Mouse (Mus musculus): Measurements from ENCODE around the gene Alpk1. TPM values are rescaled to one million over a fixed set of nuclear protein-coding genes. Genes with fewer than 3 reads are reported as not detected.
"Not testable (repeated sequence)": the region's sequence is repeated elsewhere in the genome, so short reads cannot be mapped to it uniquely, and the experiment has no call there.

The Alpk1 gene
- total RNA-seq, 2 experiments from 2014 or later = 10.0 to 11.0 TPM

DNA sequence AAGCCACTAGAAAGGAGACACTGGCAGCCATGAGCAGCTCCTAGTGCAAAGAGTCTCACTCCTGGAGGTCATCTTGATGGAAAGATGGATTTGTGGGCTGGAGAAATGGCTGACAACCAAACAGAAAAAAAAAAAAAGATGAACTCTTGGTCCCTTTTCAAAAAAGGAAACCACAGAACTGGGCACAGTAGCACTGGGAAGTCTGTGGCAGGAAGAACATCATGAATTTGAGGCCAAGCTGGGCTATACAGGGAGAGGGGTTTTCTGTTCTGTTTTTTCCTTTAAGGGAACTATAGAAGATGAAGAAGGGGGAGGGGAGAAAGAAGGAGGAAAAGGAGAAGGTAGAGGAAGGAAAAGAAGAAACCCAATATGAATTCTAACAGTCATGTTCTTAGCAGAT, 6.7 kb upstream of the Alpk1 start:
- TF ChIP-seq CTCF (conservative IDR thresholded peaks at IDR 0.05) = no peak
- DNase-seq (ENCODE audit: low spot score in 2 of 2) = no peak
- no peak overlapping the region for H3K27ac ChIP-seq
- H3K4me3 ChIP-seq = no peak overlapping the region

- not testable (repeated sequence) for H3K27ac ChIP-seq; H3K4me3 ChIP-seq; DNase-seq (ENCODE audit: low spot score in 2 of 2)
These were observed 3.4 kb upstream of the Alpk1 start for GRCm38 (mm10) chr3:127783680-127784079.

DNA sequence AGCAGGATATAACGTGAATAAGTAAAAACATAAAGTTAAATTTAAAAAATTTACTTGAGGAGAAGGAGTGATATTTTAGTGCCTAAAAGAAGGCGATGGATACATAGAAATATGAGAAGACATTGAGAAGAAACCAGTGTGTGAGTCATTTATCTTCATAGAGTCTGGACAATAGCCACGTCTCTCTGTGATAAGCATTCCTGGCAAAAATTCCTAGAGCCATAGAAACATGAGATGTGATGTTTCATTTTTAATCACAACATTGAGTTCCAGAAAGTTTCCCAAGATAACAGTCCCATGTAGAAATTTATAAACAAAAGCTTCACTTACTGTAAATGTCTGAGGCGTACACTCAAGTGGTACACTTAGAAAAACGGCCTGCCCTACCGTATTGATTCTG, 2.6 kb upstream of the Alpk1 start:
- no peak for TF ChIP-seq CTCF (conservative IDR thresholded peaks at IDR 0.05)
- Histone ChIP-seq H3K27ac (no peak overlapping the region), H3K4me3 (no peak overlapping the region)
- DNase-seq (ENCODE audit: low spot score in 2 of 2) = no peak

DNA sequence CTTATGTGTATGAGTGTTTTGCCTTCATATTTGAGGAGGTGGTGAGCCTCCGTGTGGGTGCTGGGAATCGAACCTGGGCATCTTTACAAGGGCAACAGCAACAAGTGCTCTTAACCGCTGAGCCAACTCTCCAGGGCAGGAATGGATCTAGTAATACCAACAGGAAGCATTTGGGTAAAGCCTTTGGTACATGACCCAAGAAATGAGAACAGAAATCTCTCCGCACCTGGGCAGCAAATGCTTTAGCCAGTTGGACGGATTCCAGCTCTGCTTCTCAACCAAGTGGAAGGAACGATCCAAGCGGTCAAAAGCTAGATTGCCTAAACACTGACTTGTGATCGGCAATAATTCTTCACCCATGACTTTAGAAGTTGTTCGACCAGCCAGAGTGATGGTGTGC, 594 bp upstream of the Alpk1 start:
- no peak for TF ChIP-seq CTCF (conservative IDR thresholded peaks at IDR 0.05)
- DNase-seq (ENCODE audit: low spot score in 2 of 2) = no peak

DNA sequence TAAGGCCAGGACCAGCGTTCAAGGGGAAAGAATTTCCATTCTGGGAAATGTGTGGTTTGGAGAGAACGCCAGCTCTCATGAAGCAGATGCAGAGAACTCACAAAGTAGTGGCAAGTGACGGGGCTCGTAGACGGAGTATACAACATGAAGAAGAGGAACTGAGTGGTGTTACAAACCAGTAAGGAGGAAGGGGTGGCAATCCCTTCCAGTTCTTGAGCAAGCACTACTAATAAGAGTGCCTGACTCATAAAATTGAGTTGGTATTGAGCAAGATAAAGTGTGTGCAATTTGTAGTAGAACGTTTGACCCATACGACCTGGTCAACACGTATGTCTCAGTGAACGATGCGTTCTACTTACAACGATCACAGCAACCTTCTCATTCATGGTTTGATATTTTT, 11.2 kb downstream of the Alpk1 start:
- TF ChIP-seq CTCF (conservative IDR thresholded peaks at IDR 0.05) = no peak
- no peak overlapping the region for H3K4me3 ChIP-seq
- DNase-seq (ENCODE audit: low spot score in 2 of 2) = no peak
- H3K27ac ChIP-seq = no peak overlapping the region

More for the DNA sequence above, 594 bp upstream of the Alpk1 start:
- H3K4me3 ChIP-seq = no peak overlapping the region
- H3K27ac ChIP-seq = no peak overlapping the region

- TF ChIP-seq CTCF (conservative IDR thresholded peaks at IDR 0.05) = no peak
- Histone ChIP-seq H3K27ac (no peak overlapping the region), H3K4me3 (no peak overlapping the region)
- no peak for DNase-seq (ENCODE audit: low spot score in 2 of 2)
These were observed 14.4 kb downstream of the Alpk1 start for GRCm38 (mm10) chr3:127765971-127766370.

DNA sequence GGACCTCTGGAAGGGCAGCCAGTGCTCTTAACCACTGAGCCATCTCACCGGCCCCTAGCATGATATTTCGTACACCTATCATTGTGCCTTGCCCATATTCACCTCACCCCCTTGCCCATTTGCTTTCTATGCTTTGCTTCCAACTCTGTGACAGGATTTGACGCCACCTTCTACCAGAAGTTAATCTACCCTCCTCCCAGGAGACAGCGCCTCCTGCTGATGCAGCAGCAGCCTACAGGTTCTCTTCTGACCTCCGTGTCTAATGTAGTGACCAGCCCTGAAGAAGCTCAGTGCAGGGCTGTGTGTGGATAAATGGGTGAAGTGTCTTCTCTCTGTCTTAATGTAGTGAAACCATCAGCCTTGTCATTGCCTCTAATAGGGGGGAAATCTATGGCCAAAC, 15.8 kb downstream of the Alpk1 start:
- DNase-seq (ENCODE audit: low spot score in 2 of 2) = no peak
- TF ChIP-seq CTCF (conservative IDR thresholded peaks at IDR 0.05) = peak; percentile 34; the same call in 1 of the 2 replicates
- H3K4me3 ChIP-seq = no peak overlapping the region
- no peak overlapping the region for H3K27ac ChIP-seq

GRCm38 (mm10) chr3:127763076-127763612, 17.2 kb downstream of the Alpk1 start:
- Histone ChIP-seq H3K4me3 (no peak overlapping the region), H3K27ac (no peak overlapping the region)
- DNase-seq (ENCODE audit: low spot score in 2 of 2) = peak; percentile 62 to 84
- peak; percentile 85 for TF ChIP-seq CTCF (conservative IDR thresholded peaks at IDR 0.05)

DNA sequence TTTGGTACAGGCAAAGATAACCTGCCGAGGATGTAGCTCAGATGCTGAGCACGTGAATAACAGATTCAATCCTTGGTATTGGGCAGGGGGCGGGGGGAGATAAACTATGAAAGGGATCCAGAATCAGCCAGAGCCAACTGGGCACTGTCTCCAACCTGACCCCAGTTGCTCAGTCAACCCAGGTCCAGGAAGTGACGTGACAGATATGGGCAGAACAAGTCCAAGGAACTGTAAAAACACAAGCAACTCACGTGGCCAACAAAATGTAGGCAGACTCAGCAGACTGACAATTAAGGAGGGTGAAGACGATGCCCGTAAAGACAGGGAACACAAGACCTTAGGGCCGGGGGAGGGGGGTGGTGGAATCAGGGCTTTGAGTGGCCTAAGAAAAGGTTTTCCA, 17.9 kb downstream of the Alpk1 start:
- no peak for TF ChIP-seq CTCF (conservative IDR thresholded peaks at IDR 0.05)
- DNase-seq (ENCODE audit: low spot score in 2 of 2) = no peak
- Histone ChIP-seq H3K4me3 (no peak overlapping the region), H3K27ac (no peak overlapping the region)

GRCm38 (mm10) chr3:127759212-127759611, 21.1 kb downstream of the Alpk1 start:
- H3K27ac ChIP-seq = no peak overlapping the region
- peak; percentile 78 for TF ChIP-seq CTCF (conservative IDR thresholded peaks at IDR 0.05)
- DNase-seq (ENCODE audit: low spot score in 2 of 2) = peak; percentile 46 to 65
- H3K4me3 ChIP-seq = no peak overlapping the region

- Histone ChIP-seq H3K27ac (no peak overlapping the region), H3K4me3 (no peak overlapping the region)
- TF ChIP-seq CTCF (conservative IDR thresholded peaks at IDR 0.05) = no peak
- no peak for DNase-seq (ENCODE audit: low spot score in 2 of 2)
These were observed 21.5 kb downstream of the Alpk1 start for GRCm38 (mm10) chr3:127758806-127759205.

DNA sequence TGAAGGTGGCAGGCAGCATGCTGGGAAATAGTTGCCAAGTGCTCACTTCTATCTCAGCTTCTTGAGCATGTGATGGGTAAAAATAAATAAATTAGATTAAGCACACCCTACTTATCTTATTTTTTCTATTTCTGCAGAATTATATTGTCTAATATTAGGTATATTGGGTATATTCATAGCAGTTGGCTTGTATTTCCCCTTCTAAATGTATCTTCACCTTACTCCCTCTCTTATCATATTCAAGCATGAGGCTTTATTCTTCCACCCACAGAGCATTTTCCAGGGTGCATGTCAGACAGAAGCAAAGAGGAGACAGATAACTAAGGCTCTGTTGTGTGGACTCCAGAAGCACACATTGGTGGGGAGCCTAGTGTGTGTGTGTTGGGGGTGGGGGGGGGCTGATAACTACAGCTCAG, 22.4 kb downstream of the Alpk1 start:
- TF ChIP-seq CTCF (conservative IDR thresholded peaks at IDR 0.05) = no peak
- H3K27ac ChIP-seq = no peak overlapping the region

GRCm38 (mm10) chr3:127756458-127756857, 23.9 kb downstream of the Alpk1 start:
- no peak overlapping the region for H3K27ac ChIP-seq
- TF ChIP-seq CTCF (conservative IDR thresholded peaks at IDR 0.05) = no peak
- no peak for DNase-seq (ENCODE audit: low spot score in 2 of 2)
- no peak overlapping the region for H3K4me3 ChIP-seq

More for the DNA sequence above, 22.4 kb downstream of the Alpk1 start:
- DNase-seq (ENCODE audit: low spot score in 2 of 2) = no peak
- H3K4me3 ChIP-seq = no peak overlapping the region

GRCm38 (mm10) chr3:127749981-127750562, 30.3 kb downstream of the Alpk1 start:
- Histone ChIP-seq H3K4me3 (no peak overlapping the region), H3K27ac (no peak overlapping the region)
- no peak for TF ChIP-seq CTCF (conservative IDR thresholded peaks at IDR 0.05)
- no peak for DNase-seq (ENCODE audit: low spot score in 2 of 2)

All from layer of hippocampus, adult 2 months (tissue).